Mouse (Mus musculus) liver, embryonic 12.5 days (tissue): ENCODE measurements around the gene Asf1a. TPM values are rescaled to one million over a fixed set of nuclear protein-coding genes. Genes with fewer than 3 reads are reported as not detected.
"Not testable (repeated sequence)": the region's sequence is repeated elsewhere in the genome, so short reads cannot be mapped to it uniquely, and the experiment has no call there.

ENCODE experiments used
- ATAC-seq: fragments of 200-750 bp; cut with Nextera tagmentation; 2 replicates; pipeline ENCODE4 v1.8.0; 2017; ENCODE audit warnings: moderate number of reproducible peaks, mild to moderate bottlenecking, moderate library complexity
- H3K27ac ChIP-seq: fragments of 300-500 bp; sonication (generic); 2 replicates; pipeline ENCODE4 v1.5.1; 2016; ENCODE audit warnings: mild to moderate bottlenecking
- H3K27me3 ChIP-seq: fragments of 300-500 bp; sonication (generic); replicated peaks from 2 replicates; pipeline ENCODE4 v1.6.1; 2016; ENCODE audit warnings: mild to moderate bottlenecking, moderate library complexity
- H3K36me3 ChIP-seq: fragments of 300-500 bp; sonication (generic); 2 replicates; pipeline ENCODE4 v1.6.1; 2016; ENCODE audit warnings: mild to moderate bottlenecking, moderate library complexity
- H3K4me1 ChIP-seq: fragments of 300-500 bp; sonication (generic); 2 replicates; pipeline ENCODE4 v1.6.1; 2016
- H3K4me2 ChIP-seq: fragments of 300-500 bp; sonication (generic); 2 replicates; pipeline ENCODE4 v1.6.1; 2016; ENCODE audit warnings: mild to moderate bottlenecking, moderate library complexity
- H3K4me3 ChIP-seq: fragments of 300-500 bp; sonication (generic); 2 replicates; pipeline ENCODE4 v1.5.1; 2016; ENCODE audit warnings: mild to moderate bottlenecking, moderate library complexity
- H3K9ac ChIP-seq: fragments of 300-500 bp; sonication (generic); 2 replicates; pipeline ENCODE4 v1.6.1; 2016; ENCODE audit warnings: mild to moderate bottlenecking, moderate library complexity
- H3K9me3 ChIP-seq: fragments of 300-500 bp; sonication (generic); replicated peaks from 2 replicates; pipeline ENCODE4 v1.6.1; 2016; ENCODE audit warnings: mild to moderate bottlenecking, moderate library complexity
- WGBS: fragments of 180-500 bp; shearing (Covaris S2); methylation state at CpG from one replicate; pipeline ENCODE4 v1.1.7; 2016; ENCODE audit not compliant: insufficient replicate concordance; 5-methylcytosine and 5-hydroxymethylcytosine counted together
- polyA plus RNA-seq: library from polyadenylated mRNA; unstranded; fragments of >200 nt; fragmentation: Nextera tagmentation; extraction: Ambion mirVana; gene quantifications from 2 replicates; pipeline ENCODE4 v1.2.1, GENCODE M21; 2016

Gene Asf1a
- polyA plus RNA-seq, 1 experiment from 2014 or later, result 137 TPM

DNA sequence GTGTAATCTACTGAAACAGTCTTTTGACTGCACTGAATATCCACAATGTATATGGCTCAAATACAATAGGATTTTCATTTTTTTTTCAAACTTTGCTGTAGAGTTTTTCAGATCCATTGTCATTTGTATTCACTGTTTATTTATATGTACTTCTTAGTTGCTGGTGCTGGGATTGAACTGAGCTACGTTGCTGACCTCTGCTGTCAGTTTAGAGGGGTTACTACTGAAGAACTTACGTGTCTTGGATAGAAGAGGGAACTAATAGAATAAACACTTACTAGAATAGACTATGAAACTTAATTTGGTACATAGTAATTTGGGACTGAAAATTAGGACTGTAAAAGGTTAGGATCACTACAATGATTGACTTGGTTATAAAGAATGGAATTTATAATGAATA is 8.8 kb downstream of the Asf1a start:
- no peak for ATAC-seq
- Histone ChIP-seq H3K4me2 (no peak overlapping the region), H3K4me3 (no peak overlapping the region), H3K27ac (no peak overlapping the region), H3K27me3 (no peaks in the 10 kb centered on the region), H3K36me3 (peaks cover 90% of the 10 kb centered on the region), H3K4me1 (peaks cover 11% of the 10 kb centered on the region; the same call in 1 of the 2 replicates), H3K9ac (no peak overlapping the region), H3K9me3 (no peaks in the 10 kb centered on the region)
- 74% methylated on average over 2 of the region's 2 CpGs for WGBS

DNA sequence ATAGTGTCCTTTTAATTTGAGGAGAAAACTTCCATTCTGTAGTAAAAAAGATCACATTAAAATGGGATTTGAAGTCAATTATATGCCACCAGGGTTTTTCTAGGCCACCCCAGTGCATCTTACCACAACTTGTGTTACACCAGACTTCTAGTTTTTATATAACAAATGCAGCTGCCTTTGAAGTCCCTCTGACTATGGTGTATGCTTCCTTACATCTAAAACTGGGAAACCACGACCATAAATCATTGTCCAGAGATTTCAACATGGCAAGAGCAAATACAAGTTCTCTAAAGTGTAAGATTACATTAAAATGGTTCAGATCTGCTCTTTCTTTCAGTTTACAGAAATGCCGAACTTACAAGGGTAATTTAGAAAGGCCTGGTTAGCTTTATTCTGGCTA is 11.7 kb downstream of the Asf1a start:
- Histone ChIP-seq H3K9ac (no peak overlapping the region), H3K4me2 (no peak overlapping the region), H3K27me3 (no peaks in the 10 kb centered on the region), H3K27ac (no peak overlapping the region), H3K36me3 (peaks cover 77% of the 10 kb centered on the region), H3K4me1 (no peaks in the 10 kb centered on the region), H3K4me3 (no peak overlapping the region), H3K9me3 (no peaks in the 10 kb centered on the region)
- 73% methylated on average over 2 of the region's 2 CpGs for WGBS
- ATAC-seq, result no peak

DNA sequence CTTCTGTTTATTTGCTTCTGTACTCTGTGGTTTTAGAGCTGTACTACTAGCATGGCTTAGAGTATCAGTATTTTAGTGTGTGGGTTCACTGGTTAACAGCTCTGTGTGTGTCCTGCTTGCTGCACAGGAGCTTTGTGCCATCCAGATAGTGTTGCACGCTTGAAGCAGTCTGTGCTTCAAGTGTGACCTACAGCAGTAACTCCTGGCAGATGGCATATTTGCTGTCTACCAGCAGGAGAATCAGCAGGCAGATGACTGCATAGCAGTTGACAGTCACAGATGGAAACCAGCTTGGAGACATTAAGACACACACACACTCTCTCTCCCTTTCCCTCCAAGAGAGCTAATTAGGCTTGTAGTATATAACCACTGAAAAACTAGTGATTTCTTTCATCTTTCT is 15.6 kb downstream of the Asf1a start:
- Histone ChIP-seq H3K4me3 (no peak overlapping the region), H3K4me1 (no peaks in the 10 kb centered on the region), H3K27ac (no peak overlapping the region), H3K4me2 (no peak overlapping the region), H3K9me3 (no peaks in the 10 kb centered on the region), H3K36me3 (peaks cover 75% of the 10 kb centered on the region), H3K9ac (no peak overlapping the region), H3K27me3 (no peaks in the 10 kb centered on the region)
- no peak for ATAC-seq
- 68% methylated on average over 1 of the region's 1 CpGs for WGBS

DNA sequence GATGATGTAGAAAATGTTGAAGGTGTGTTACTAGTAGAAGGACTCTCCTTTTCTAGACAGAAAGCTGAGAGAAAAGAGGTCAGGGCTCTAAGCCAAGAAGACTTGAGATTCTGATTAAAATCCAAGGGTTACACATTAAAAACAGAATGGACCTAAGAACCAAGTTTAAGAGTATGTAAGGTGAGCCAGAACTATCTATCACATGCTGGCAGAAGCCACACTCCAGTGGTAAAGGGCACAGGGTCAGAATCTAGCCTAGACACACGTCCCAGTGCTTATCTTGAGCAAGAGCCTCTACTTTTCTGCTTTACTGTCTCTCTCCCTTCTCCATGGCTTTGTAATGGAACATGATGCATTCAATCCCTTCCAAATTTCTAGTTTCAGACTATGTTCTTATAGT is 17.4 kb downstream of the Asf1a start:
- H3K4me2 ChIP-seq, result no peak overlapping the region
- H3K9me3 ChIP-seq, result no peaks in the 10 kb centered on the region
- no peak overlapping the region for H3K9ac ChIP-seq
- H3K4me3 ChIP-seq, result no peak overlapping the region
- peaks cover 72% of the 10 kb centered on the region for H3K36me3 ChIP-seq
- H3K27me3 ChIP-seq, result no peaks in the 10 kb centered on the region
- no peaks in the 10 kb centered on the region for H3K4me1 ChIP-seq
- no peak overlapping the region for H3K27ac ChIP-seq
- no peak for ATAC-seq
- 43% methylated on average over 1 of the region's 1 CpGs for WGBS

DNA sequence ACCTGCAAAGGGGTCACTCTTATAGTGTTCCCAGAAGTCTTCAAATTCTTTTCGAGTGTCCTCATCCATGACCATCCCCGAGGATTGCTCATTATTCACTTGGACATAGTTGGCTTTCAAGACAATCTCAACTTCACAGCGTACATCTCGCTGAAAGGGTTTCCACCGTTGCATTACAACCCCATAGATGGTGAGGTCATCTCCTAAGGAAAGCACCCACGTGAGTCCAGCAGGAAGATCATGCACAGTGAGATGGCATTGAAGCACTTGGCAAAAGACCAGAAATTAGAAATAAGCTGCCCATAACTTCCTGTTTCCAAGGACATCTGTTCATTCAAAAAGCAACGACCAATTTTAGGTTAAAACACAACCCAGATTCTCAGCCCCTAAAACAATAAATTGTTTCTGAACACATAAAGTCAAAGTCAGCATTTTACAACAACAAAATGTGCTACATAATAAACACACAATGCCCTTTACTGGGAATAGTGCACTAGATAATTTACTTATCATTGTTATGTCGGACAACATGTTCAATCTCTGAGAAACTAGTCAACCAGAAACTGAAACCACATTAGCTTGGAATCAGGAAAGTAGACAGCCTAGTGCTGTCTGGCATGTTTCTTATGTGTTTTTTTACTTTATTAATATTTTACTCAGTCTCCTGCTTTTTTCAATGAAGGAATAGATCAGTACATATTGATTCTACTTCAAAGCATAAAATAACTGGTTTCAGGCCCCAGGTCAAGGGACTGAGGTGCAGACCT is 19.5 kb downstream of the Asf1a start:
- ATAC-seq, result no peak
- 77% methylated on average over 8 of the region's 8 CpGs for WGBS
- no peaks in the 10 kb centered on the region for H3K9me3 ChIP-seq
- peaks cover 4% of the 10 kb centered on the region; the same call in 1 of the 2 replicates for H3K4me1 ChIP-seq
- no peak overlapping the region for H3K4me3 ChIP-seq
- H3K27ac ChIP-seq, result no peak overlapping the region
- peaks cover 77% of the 10 kb centered on the region for H3K36me3 ChIP-seq
- no peak overlapping the region for H3K9ac ChIP-seq
- H3K27me3 ChIP-seq, result no peaks in the 10 kb centered on the region
- no peak overlapping the region for H3K4me2 ChIP-seq

DNA sequence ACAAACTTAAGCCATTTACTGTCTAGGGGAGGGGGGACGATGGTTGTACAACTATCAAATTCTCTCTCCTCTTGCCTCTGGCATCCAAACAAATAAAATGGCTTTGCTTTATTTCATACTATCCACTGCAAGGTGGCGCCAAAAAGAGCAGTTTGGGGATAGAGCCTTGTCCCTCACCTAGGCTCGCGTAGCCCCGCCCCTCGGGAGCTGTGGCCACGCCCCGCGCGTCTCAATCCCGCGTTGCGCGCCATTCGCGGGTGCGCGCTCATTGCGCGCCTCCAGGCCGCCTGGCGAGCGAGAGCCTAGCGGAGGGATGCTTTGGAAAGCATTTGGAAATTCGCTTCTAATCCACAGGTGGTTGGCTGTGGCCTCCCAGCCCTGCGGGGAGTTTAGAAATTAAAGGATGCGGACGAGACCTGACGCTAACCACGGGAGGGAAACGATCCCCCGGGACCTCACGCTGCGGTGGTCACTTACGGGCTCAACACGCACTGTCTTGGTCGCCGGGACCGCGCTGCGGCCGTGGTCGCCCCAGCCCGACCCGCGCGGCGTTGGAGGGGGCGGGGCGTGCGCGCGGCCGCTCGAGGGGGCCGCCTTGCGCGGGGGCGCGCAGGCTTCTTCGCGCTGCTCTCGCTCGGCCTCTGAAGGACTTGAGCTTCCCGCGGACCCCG is 32.8 kb downstream of the Asf1a start:
- Histone ChIP-seq H3K36me3 (peaks cover 19% of the 10 kb centered on the region), H3K9ac (peak overlapping the region; percentile 87), H3K9me3 (no peaks in the 10 kb centered on the region), H3K4me2 (peak overlapping the region; percentile 71), H3K27me3 (no peaks in the 10 kb centered on the region), H3K27ac (peak overlapping the region; percentile 94), H3K4me3 (peak overlapping the region; percentile 89), H3K4me1 (peaks cover 20% of the 10 kb centered on the region)
- ATAC-seq, result peak; percentile 83
- WGBS, result under 1% methylated on average over 48 of the region's 67 CpGs

DNA sequence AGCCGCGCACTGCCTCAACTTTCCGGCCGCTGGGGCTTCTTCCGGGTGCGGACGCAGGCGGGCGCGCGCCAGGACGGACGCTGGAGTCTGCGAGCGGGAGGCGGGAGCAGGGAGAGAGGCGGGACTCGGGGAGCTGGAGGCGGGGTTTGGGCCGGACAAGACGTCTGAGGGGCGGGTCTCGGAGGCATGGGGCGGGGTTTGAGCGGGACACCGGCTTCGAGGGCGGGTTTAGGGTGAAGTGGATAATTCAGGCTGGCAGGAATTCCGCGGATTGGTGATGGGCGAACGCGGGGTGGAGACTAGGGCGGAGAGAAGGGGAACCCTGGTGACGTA is 33.3 kb downstream of the Asf1a start:
- Histone ChIP-seq H3K4me3 (peak overlapping the region; percentile 89), H3K4me2 (peak overlapping the region; percentile 71), H3K36me3 (peaks cover 14% of the 10 kb centered on the region), H3K9me3 (no peaks in the 10 kb centered on the region), H3K9ac (peak overlapping the region; percentile 87), H3K27ac (peak overlapping the region; percentile 94), H3K4me1 (peaks cover 20% of the 10 kb centered on the region), H3K27me3 (no peaks in the 10 kb centered on the region)
- peak; percentile 95 for ATAC-seq
- under 1% methylated on average over 33 of the region's 35 CpGs for WGBS

DNA sequence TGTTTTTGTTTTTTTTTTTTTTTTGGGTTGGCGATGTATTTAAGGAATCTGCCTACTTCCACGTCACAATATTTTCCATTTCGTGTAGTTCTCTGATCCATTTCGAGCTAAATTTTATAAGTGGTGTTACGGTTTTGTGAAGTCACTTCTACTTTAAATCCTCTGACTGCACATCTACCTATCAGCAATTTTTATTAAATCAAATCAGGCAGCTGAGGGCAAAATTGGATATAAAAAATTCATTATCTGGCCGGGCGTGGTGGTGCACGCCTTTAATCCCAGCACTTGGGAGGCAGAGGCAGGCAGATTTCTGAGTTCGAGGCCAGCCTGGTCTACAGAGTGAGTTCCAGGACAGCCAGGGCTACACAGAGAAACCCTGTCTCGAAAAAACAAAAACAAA is 33.8 kb downstream of the Asf1a start, which contains the start of gene Mcm9:
Gene Mcm9 (minus strand): TSS at position 101 of the 400 bp plus-strand sequence.
- not testable (repeated sequence) for H3K36me3 ChIP-seq, H3K27me3 ChIP-seq, ATAC-seq, H3K9me3 ChIP-seq
- Histone ChIP-seq H3K4me2 (peak within 1 kb of the TSS; percentile 71), H3K27ac (peak within 1 kb of the TSS; percentile 94), H3K4me1 (peaks cover 20% of the 10 kb centered on the region), H3K9ac (peak within 1 kb of the TSS; percentile 87), H3K4me3 (peak within 1 kb of the TSS; percentile 89)
- WGBS, result 47% methylated on average over 10 of the region's 10 CpGs

DNA sequence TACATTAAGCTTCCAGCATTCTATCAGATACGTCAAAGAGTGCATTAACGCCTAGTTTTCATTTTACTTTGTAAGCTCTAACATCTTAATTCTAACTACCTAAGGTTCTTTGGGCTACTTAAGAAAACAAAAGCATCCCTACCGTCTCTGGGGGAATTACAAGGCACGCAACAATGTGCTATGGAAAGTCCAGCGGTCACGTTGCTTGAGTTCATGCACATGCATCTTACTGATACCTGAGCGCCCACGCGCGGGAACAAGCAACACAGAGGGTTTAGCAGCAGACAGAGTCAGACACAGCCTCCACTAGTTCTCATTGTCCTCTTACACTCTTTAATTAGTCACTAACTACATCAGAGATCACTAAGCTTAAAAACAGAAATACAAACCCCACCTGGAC is 37.6 kb downstream of the Asf1a start:
- peaks cover 6% of the 10 kb centered on the region; the same call in 1 of the 2 replicates for H3K4me1 ChIP-seq
- no peak for ATAC-seq
- H3K4me2 ChIP-seq, result no peak overlapping the region
- H3K27me3 ChIP-seq, result 0 out of 2 replicates have a peak, but pooled peaks cover 5% of the 10 kb centered on the region
- 77% methylated on average over 10 of the region's 10 CpGs for WGBS
- H3K36me3 ChIP-seq, result no peaks in the 10 kb centered on the region
- no peak overlapping the region for H3K4me3 ChIP-seq
- H3K9me3 ChIP-seq, result no peaks in the 10 kb centered on the region
- no peak overlapping the region for H3K27ac ChIP-seq
- H3K9ac ChIP-seq, result no peak overlapping the region

DNA sequence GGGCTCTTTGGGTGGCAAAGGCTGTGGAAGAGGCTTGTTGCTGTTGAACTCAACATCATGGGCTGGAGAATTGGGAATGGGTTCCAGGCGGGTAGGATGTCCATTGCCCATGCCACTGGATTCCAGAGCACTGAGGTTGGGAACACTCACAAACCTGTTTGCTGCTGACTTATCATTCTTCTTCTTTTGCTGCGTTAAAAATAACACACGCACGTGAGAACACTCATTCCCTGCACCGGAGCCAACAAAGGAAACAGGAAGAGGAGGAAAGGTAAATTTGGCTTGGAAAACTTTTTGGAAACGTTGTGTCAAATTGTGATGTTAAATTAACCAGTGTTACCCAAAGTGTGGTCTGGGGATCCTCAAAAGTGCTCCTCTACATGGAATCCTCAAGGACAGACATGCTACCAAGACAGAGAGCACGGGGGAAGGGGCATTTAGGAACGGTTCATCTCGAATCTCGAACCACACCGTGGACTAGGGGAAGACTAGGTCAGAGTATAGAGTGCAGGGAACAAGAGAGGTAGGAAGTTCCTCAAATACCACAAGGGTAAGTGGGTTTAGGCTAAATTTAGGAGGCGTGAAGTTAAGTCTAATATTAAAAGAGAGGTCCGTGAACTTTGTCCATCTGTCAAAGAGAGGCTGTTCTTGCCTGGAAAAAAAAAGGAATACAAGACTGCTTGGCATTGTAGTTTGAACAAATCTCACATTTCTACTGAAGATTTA is 38.9 kb downstream of the Asf1a start:
- 0 out of 2 replicates have a peak, but pooled peaks cover 5% of the 10 kb centered on the region for H3K4me1 ChIP-seq
- no peak overlapping the region for H3K4me3 ChIP-seq
- H3K4me2 ChIP-seq, result no peak overlapping the region
- 0 out of 2 replicates have a peak, but pooled peaks cover 5% of the 10 kb centered on the region for H3K27me3 ChIP-seq
- no peak overlapping the region for H3K9ac ChIP-seq
- WGBS, result 28% methylated on average over 13 of the region's 13 CpGs
- no peaks in the 10 kb centered on the region for H3K36me3 ChIP-seq
- H3K27ac ChIP-seq, result no peak overlapping the region
- no peaks in the 10 kb centered on the region for H3K9me3 ChIP-seq
- ATAC-seq, result no peak

DNA sequence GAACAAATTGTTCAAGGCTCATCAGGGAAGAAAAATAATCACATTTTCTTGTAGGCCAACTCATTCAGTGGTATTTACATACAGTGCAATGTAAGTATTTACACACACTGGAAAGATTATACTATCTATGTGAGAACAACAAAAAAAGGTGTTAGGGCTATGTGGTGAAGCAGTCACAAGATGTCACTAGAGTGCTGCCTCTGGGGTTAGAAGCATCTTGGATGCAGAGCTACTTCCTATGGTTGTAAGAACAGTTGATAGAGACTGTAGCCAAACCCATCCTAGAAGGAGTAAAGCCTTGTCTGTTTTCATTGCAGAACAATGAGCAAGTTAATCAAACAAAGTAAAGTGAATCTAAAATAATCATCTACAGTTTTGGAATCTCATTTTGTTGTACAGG is 45.0 kb downstream of the Asf1a start:
- Histone ChIP-seq H3K9ac (no peak overlapping the region), H3K4me3 (no peak overlapping the region), H3K27ac (no peak overlapping the region), H3K4me2 (no peak overlapping the region), H3K27me3 (no peaks in the 10 kb centered on the region), H3K36me3 (no peaks in the 10 kb centered on the region), H3K9me3 (no peaks in the 10 kb centered on the region), H3K4me1 (no peaks in the 10 kb centered on the region)
- no peak for ATAC-seq

DNA sequence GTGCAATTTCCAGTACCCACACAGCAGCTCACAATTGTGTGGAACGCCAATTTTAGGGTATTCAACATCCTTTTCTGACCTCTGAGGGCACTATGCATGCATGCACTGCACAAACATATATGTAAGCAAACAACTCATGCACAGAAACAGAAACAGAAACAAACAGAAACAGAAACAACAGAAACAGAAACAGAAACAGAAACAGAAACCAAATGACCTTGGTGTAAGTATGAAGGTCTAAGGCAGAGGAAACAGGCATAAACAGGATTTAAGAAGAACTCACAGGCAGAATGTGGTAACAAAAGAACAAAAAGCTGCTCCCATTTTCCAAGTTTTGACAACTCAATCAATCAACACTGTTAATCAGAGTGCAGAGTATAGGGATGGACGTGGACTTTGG is 54.1 kb downstream of the Asf1a start:
- Histone ChIP-seq H3K4me1 (no peaks in the 10 kb centered on the region), H3K9ac (no peak overlapping the region), H3K27me3 (no peaks in the 10 kb centered on the region), H3K36me3 (no peaks in the 10 kb centered on the region), H3K4me3 (no peak overlapping the region), H3K9me3 (no peaks in the 10 kb centered on the region), H3K27ac (no peak overlapping the region), H3K4me2 (no peak overlapping the region)
- WGBS, result 58% methylated on average over 2 of the region's 2 CpGs
- no peak for ATAC-seq
